Mouse (Mus musculus) forebrain, embryonic 12.5 days (tissue): ENCODE results near the gene Fnbp1l. TPM values are rescaled to one million over a fixed set of nuclear protein-coding genes. Genes with fewer than 3 reads are reported as not detected.

Experiments used
- ATAC-seq: fragments of 200-750 bp; cut with Nextera tagmentation; 2 replicates; pipeline ENCODE4 v1.8.0; 2017; ENCODE audit warnings: moderate TSS enrichment; ENCODE audit not compliant: low FRiP score
- H3K27ac ChIP-seq: fragments of 300-500 bp; sonication (generic); 2 replicates; pipeline ENCODE4 v1.5.1; 2016; ENCODE audit warnings: mild to moderate bottlenecking
- H3K27me3 ChIP-seq: fragments of 300-500 bp; sonication (generic); 2 replicates; pipeline ENCODE4 v1.6.1; 2016; ENCODE audit warnings: mild to moderate bottlenecking
- H3K36me3 ChIP-seq: fragments of 300-500 bp; sonication (generic); replicated peaks from 2 replicates; pipeline ENCODE4 v1.6.1; 2016; ENCODE audit warnings: mild to moderate bottlenecking
- H3K4me1 ChIP-seq: fragments of 300-500 bp; sonication (generic); 2 replicates; pipeline ENCODE4 v1.6.1; 2016
- H3K4me2 ChIP-seq: fragments of 300-500 bp; sonication (generic); 2 replicates; pipeline ENCODE4 v1.6.1; 2016; ENCODE audit warnings: mild to moderate bottlenecking, moderate library complexity
- H3K4me3 ChIP-seq: fragments of 300-500 bp; sonication (generic); replicated peaks from 2 replicates; pipeline ENCODE4 v1.5.1; 2016; ENCODE audit warnings: mild to moderate bottlenecking
- H3K9ac ChIP-seq: fragments of 300-500 bp; sonication (generic); 2 replicates; pipeline ENCODE4 v1.6.1; 2016; ENCODE audit warnings: mild to moderate bottlenecking
- H3K9me3 ChIP-seq: fragments of 300-500 bp; sonication (generic); 2 replicates; pipeline ENCODE4 v1.6.1; 2016
- WGBS: fragments of 180-500 bp; shearing (Covaris S2); methylation state at CpG from one replicate; pipeline ENCODE4 v1.1.7; 2016; 5-methylcytosine and 5-hydroxymethylcytosine counted together
- microRNA-seq: library from miRNA; unstranded; fragments of <30 nt; microRNA quantifications from one replicate; pipeline ENCODE4, GENCODE M21; 2017
- polyA plus RNA-seq: library from polyadenylated mRNA; unstranded; fragments of >200 nt; fragmentation: Nextera tagmentation; extraction: Ambion mirVana; gene quantifications from 2 replicates; pipeline ENCODE4 v1.2.1, GENCODE M21; 2016

The Fnbp1l gene
- polyA plus RNA-seq, 1 experiment from 2014 or later, result 133 TPM

GRCm38 (mm10) chr3:122500929-122501328, 118.6 kb downstream of the Fnbp1l start:
- no peaks in the 10 kb centered on the region for H3K9me3 ChIP-seq
- peaks cover 4% of the 10 kb centered on the region; the same call in 1 of the 2 replicates for H3K4me1 ChIP-seq
- no peaks in the 10 kb centered on the region for H3K36me3 ChIP-seq
- H3K9ac ChIP-seq, result no peak overlapping the region
- ATAC-seq, result no peak
- no peaks in the 10 kb centered on the region for H3K27me3 ChIP-seq
- H3K27ac ChIP-seq, result no peak overlapping the region
- H3K4me3 ChIP-seq, result no peak overlapping the region
- H3K4me2 ChIP-seq, result no peak overlapping the region
- WGBS, result 83% methylated on average over 9 of the region's 9 CpGs

- Histone ChIP-seq H3K27me3 (no peaks in the 10 kb centered on the region), H3K36me3 (no peaks in the 10 kb centered on the region), H3K4me3 (no peak overlapping the region), H3K9ac (no peak overlapping the region), H3K4me1 (peaks cover 4% of the 10 kb centered on the region; the same call in 1 of the 2 replicates), H3K9me3 (no peaks in the 10 kb centered on the region), H3K27ac (no peak overlapping the region), H3K4me2 (no peak overlapping the region)
- ATAC-seq, result no peak
- WGBS, result 79% methylated on average over 6 of the region's 6 CpGs
Measured at GRCm38 (mm10) chr3:122499647-122500046, 119.9 kb downstream of the Fnbp1l start.

- Histone ChIP-seq H3K4me2 (no peak overlapping the region), H3K27ac (no peak overlapping the region), H3K9me3 (no peaks in the 10 kb centered on the region), H3K27me3 (no peaks in the 10 kb centered on the region), H3K36me3 (no peaks in the 10 kb centered on the region), H3K9ac (no peak overlapping the region), H3K4me1 (peaks cover 8% of the 10 kb centered on the region), H3K4me3 (no peak overlapping the region)
- ATAC-seq, result no peak
- WGBS, result 85% methylated on average over 7 of the region's 7 CpGs
Measured at GRCm38 (mm10) chr3:122498528-122498927, 121.0 kb downstream of the Fnbp1l start.

GRCm38 (mm10) chr3:122497871-122498270, 121.6 kb downstream of the Fnbp1l start:
- Histone ChIP-seq H3K9ac (no peak overlapping the region), H3K27ac (no peak overlapping the region), H3K9me3 (no peaks in the 10 kb centered on the region), H3K36me3 (no peaks in the 10 kb centered on the region), H3K4me2 (no peak overlapping the region), H3K4me3 (no peak overlapping the region), H3K27me3 (no peaks in the 10 kb centered on the region), H3K4me1 (peaks cover 14% of the 10 kb centered on the region)
- ATAC-seq, result no peak
- 93% methylated on average over 6 of the region's 6 CpGs for WGBS

GRCm38 (mm10) chr3:122494764-122495163, 124.8 kb downstream of the Fnbp1l start:
- Histone ChIP-seq H3K36me3 (no peaks in the 10 kb centered on the region), H3K4me1 (peaks cover 21% of the 10 kb centered on the region), H3K4me2 (no peak overlapping the region), H3K27me3 (no peaks in the 10 kb centered on the region), H3K9me3 (no peaks in the 10 kb centered on the region), H3K9ac (no peak overlapping the region), H3K27ac (no peak overlapping the region), H3K4me3 (no peak overlapping the region)
- WGBS, result 90% methylated on average over 6 of the region's 6 CpGs
- ATAC-seq, result no peak

- H3K9ac ChIP-seq, result no peak overlapping the region
- peak; percentile 39; the same call in 1 of the 2 replicates for ATAC-seq
Measured at GRCm38 (mm10) chr3:122492872-122493615, 126.5 kb downstream of the Fnbp1l start.

GRCm38 (mm10) chr3:122492006-122492405, 127.5 kb downstream of the Fnbp1l start:
- Histone ChIP-seq H3K9me3 (no peaks in the 10 kb centered on the region), H3K4me2 (0 out of 2 replicates have a peak overlapping the region, but pooled peaks have one; percentile 46), H3K27me3 (no peaks in the 10 kb centered on the region), H3K4me3 (no peak overlapping the region), H3K27ac (no peak overlapping the region), H3K4me1 (peaks cover 38% of the 10 kb centered on the region), H3K9ac (no peak overlapping the region), H3K36me3 (no peaks in the 10 kb centered on the region)
- 88% methylated on average over 3 of the region's 3 CpGs for WGBS
- no peak for ATAC-seq

More at GRCm38 (mm10) chr3:122492872-122493615, 126.5 kb downstream of the Fnbp1l start:
- no peaks in the 10 kb centered on the region for H3K27me3 ChIP-seq
- WGBS, result 31% methylated on average over 21 of the region's 21 CpGs
- peaks cover 29% of the 10 kb centered on the region for H3K4me1 ChIP-seq
- no peak overlapping the region for H3K27ac ChIP-seq
- peak overlapping the region; percentile 13; the same call in 1 of the 2 replicates for H3K4me3 ChIP-seq
- peak overlapping the region; percentile 46 for H3K4me2 ChIP-seq
- H3K36me3 ChIP-seq, result no peaks in the 10 kb centered on the region
- H3K9me3 ChIP-seq, result no peaks in the 10 kb centered on the region

GRCm38 (mm10) chr3:122490574-122490973, 128.9 kb downstream of the Fnbp1l start:
- Histone ChIP-seq H3K36me3 (no peaks in the 10 kb centered on the region), H3K4me3 (no peak overlapping the region), H3K9me3 (no peaks in the 10 kb centered on the region), H3K4me2 (no peak overlapping the region), H3K9ac (no peak overlapping the region), H3K4me1 (peaks cover 39% of the 10 kb centered on the region), H3K27me3 (no peaks in the 10 kb centered on the region), H3K27ac (no peak overlapping the region)
- WGBS, result 74% methylated on average over 6 of the region's 6 CpGs
- no peak for ATAC-seq

Small RNA genes lying within 50 kb of the gene (microRNA-seq; reads per million reads assigned to microRNA genes)
- gene Mir7657, result not detected

Other genes with a start within 250 kb of the Fnbp1l start
- gene Pde5a, start 109.2 kb upstream of the Fnbp1l start, polyA plus RNA-seq, result 4.3 and 4.4 TPM in 2 replicates